Mouse (Mus musculus) testis, postnatal 14 days (tissue): ENCODE measurements around the gene Fastkd3.

Experiments
- DNase-seq: peaks from one replicate; pipeline ENCODE4 v3.0.0; 2021; ENCODE audit warnings: low spot score

Gene Fastkd3

DNA sequence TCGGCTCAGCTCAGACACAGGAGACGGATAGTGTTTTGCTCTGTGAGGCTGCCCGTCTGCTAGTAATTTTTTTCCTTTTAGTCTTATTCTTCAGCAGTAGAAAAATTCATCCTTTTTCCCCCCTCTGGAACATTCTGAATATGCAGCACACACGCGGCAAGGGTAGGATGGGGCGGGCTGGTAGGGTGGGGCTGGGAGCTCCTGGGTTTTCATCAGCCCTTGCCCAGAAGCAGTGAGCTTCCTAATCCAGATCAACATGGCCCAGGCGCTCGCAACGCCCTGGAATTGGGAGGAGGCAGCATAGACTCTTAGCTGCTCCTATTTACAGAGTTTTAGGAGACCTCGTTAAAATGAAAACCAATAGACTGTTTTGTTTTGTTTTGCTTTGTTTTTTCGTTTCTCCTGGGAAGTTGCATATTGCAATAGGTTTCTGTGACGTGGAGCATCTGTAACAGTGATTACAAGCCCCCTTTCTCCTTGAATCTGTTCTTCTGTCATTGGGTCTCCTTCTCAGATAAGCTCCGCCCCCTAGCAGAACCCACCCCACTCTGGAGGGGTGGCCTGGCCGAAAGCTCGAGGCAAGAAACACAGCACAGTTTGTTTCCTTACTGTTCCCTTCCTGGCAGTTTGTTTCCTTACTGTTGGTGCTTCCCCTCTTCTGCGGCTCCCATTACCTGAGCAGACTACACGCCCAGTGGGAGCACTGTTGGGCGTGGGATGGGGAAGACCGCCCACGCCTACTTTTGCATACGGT is 25.8 kb downstream of the Fastkd3 start:
- DNase-seq: no peak

DNA sequence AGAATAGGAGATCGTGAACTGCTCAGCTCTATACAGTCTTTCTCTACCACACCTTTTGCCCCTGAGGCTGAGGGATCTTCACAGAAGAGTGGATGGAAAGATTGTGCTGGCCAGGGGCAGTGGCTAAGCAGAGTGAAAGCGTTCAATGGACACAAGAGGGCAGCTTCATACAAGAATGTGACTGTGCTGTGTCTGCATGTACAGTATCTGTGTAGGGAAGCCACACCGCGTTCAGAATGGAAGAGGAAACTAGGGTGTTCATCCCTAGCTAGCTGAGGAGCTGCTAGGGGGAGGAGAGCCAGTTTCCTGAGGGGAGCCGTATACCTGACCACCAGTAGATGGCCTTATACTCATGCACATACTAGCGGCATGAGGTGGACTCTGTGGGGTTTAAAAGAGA is 40.8 kb downstream of the Fastkd3 start:
- no peak for DNase-seq

DNA sequence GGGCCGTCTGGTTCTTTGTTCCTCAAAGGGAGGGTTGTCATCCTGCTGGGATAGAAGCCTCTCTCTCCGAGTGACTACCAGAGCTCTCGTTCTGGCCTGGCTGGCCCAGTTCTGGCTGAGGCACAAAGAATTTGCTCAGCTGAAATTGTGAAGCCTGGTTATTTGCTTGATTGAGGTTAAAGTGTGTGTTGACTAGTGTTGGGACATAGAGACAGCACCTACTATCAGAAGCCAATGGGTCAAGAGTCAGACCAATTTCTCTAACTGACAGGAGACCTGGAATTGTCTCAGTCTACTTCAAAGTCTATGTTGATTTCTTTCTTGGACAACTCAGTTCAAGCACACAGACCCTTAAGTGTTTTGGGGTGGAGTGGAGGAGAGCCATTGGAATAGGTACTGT is 45.0 kb downstream of the Fastkd3 start:
- DNase-seq: no peak
